Mouse (Mus musculus) lung, embryonic 16.5 days (tissue): ENCODE data around the gene Spc24. TPM values are rescaled to one million over a fixed set of nuclear protein-coding genes. Genes with fewer than 3 reads are reported as not detected.

Experiments used
- ATAC-seq: fragments of 200-750 bp; cut with Nextera tagmentation; 2 replicates; pipeline ENCODE4 v1.8.0; 2017; ENCODE audit warnings: low read depth, mild to moderate bottlenecking, moderate library complexity
- H3K27ac ChIP-seq: fragments of 300-500 bp; sonication (generic); 2 replicates; pipeline ENCODE4 v1.5.1; 2014; ENCODE audit warnings: mild to moderate bottlenecking, control low read depth, low read length
- H3K27me3 ChIP-seq: fragments of 300-500 bp; sonication (generic); 2 replicates; pipeline ENCODE4 v1.6.1; 2014; ENCODE audit warnings: low read depth, low read length, mixed read lengths; ENCODE audit not compliant: control insufficient read depth, insufficient read depth
- H3K36me3 ChIP-seq: fragments of 300-500 bp; sonication (generic); 2 replicates; pipeline ENCODE4 v1.6.1; 2014; ENCODE audit warnings: low read length; ENCODE audit not compliant: control insufficient read depth, insufficient read depth
- H3K4me1 ChIP-seq: fragments of 300-500 bp; sonication (generic); replicated peaks from 2 replicates; pipeline ENCODE4 v1.6.1; 2014; ENCODE audit warnings: low read length, mixed read lengths; ENCODE audit not compliant: control insufficient read depth, insufficient read depth
- H3K4me2 ChIP-seq: fragments of 300-500 bp; sonication (generic); 2 replicates; pipeline ENCODE4 v1.6.1; 2014; ENCODE audit warnings: low read depth, low read length, control low read depth
- H3K4me3 ChIP-seq: fragments of 300-500 bp; sonication (generic); 2 replicates; pipeline ENCODE4 v1.5.1; 2014; ENCODE audit warnings: mild to moderate bottlenecking, low read length, control low read depth
- H3K9ac ChIP-seq: fragments of 300-500 bp; sonication (generic); 2 replicates; pipeline ENCODE4 v1.6.1; 2014; ENCODE audit warnings: low read length, control low read depth
- H3K9me3 ChIP-seq: fragments of 300-500 bp; sonication (generic); 2 replicates; pipeline ENCODE4 v1.6.1; 2016; ENCODE audit warnings: low read length; ENCODE audit not compliant: control insufficient read depth
- WGBS: fragments of 180-500 bp; shearing (Covaris S2); extraction: QIAGEN DNeasy Blood & Tissue Kit; methylation state at CpG from one replicate; pipeline ENCODE4 v1.1.7; 2014; 5-methylcytosine and 5-hydroxymethylcytosine counted together
- polyA plus RNA-seq: library from polyadenylated mRNA; unstranded; fragments of >200 nt; fragmentation: Nextera tagmentation; extraction: Ambion mirVana; gene quantifications from 2 replicates; pipeline ENCODE4 v1.2.1, GENCODE M21; 2015

Spc24 gene
- polyA plus RNA-seq, 1 experiment from 2014 or later, result 134 TPM

GRCm38 (mm10) chr9:21741514-21741913 is 18.6 kb downstream of the Spc24 start:
- Histone ChIP-seq H3K36me3 (peaks cover 68% of the 10 kb centered on the region), H3K4me2 (no peak overlapping the region), H3K4me3 (no peak overlapping the region), H3K4me1 (no peaks in the 10 kb centered on the region; the same call in 1 of the 2 replicates), H3K27ac (no peak overlapping the region), H3K9me3 (no peaks in the 10 kb centered on the region), H3K9ac (no peak overlapping the region), H3K27me3 (no peaks in the 10 kb centered on the region)
- 96% methylated on average over 11 of the region's 11 CpGs for WGBS
- ATAC-seq, result no peak

- Histone ChIP-seq H3K27me3 (no peaks in the 10 kb centered on the region), H3K4me1 (peaks cover 2% of the 10 kb centered on the region; the same call in 1 of the 2 replicates), H3K9ac (no peak overlapping the region), H3K4me3 (no peak overlapping the region), H3K36me3 (peaks cover 59% of the 10 kb centered on the region), H3K9me3 (no peaks in the 10 kb centered on the region), H3K4me2 (no peak overlapping the region), H3K27ac (no peak overlapping the region)
- no peak for ATAC-seq
- WGBS, result 94% methylated on average over 14 of the region's 14 CpGs
Observed at GRCm38 (mm10) chr9:21740427-21740826, 19.7 kb downstream of the Spc24 start.

GRCm38 (mm10) chr9:21738776-21739175 is 21.3 kb downstream of the Spc24 start:
- no peaks in the 10 kb centered on the region for H3K9me3 ChIP-seq
- WGBS, result 77% methylated on average over 7 of the region's 7 CpGs
- H3K27ac ChIP-seq, result no peak overlapping the region
- no peaks in the 10 kb centered on the region for H3K27me3 ChIP-seq
- H3K9ac ChIP-seq, result no peak overlapping the region
- ATAC-seq, result no peak
- peaks cover 67% of the 10 kb centered on the region for H3K36me3 ChIP-seq
- H3K4me1 ChIP-seq, result peaks cover 2% of the 10 kb centered on the region; the same call in 1 of the 2 replicates
- H3K4me3 ChIP-seq, result no peak overlapping the region
- H3K4me2 ChIP-seq, result no peak overlapping the region

- Histone ChIP-seq H3K9me3 (no peaks in the 10 kb centered on the region), H3K27me3 (no peaks in the 10 kb centered on the region), H3K27ac (no peak overlapping the region), H3K9ac (no peak overlapping the region), H3K36me3 (peaks cover 71% of the 10 kb centered on the region), H3K4me2 (no peak overlapping the region), H3K4me3 (no peak overlapping the region), H3K4me1 (peaks cover 2% of the 10 kb centered on the region; the same call in 1 of the 2 replicates)
- no peak for ATAC-seq
- 87% methylated on average over 10 of the region's 10 CpGs for WGBS
Observed at GRCm38 (mm10) chr9:21737188-21737587, 22.9 kb downstream of the Spc24 start.

- Histone ChIP-seq H3K27me3 (no peaks in the 10 kb centered on the region), H3K9me3 (no peaks in the 10 kb centered on the region), H3K9ac (no peak overlapping the region), H3K27ac (peak overlapping the region; percentile 45; the same call in 1 of the 2 replicates), H3K4me2 (no peak overlapping the region), H3K36me3 (peaks cover 70% of the 10 kb centered on the region), H3K4me3 (no peak overlapping the region), H3K4me1 (peaks cover 2% of the 10 kb centered on the region; the same call in 1 of the 2 replicates)
- ATAC-seq, result peak; percentile 73
- WGBS, result 22% methylated on average over 3 of the region's 3 CpGs
Observed at GRCm38 (mm10) chr9:21736580-21736979, 23.5 kb downstream of the Spc24 start.

GRCm38 (mm10) chr9:21735126-21735525 is 25.0 kb downstream of the Spc24 start:
- Histone ChIP-seq H3K27me3 (no peaks in the 10 kb centered on the region), H3K4me2 (no peak overlapping the region)
- no peak for ATAC-seq

GRCm38 (mm10) chr9:21733989-21734388 is 26.1 kb downstream of the Spc24 start:
- 83% methylated on average over 7 of the region's 7 CpGs for WGBS
- H3K9me3 ChIP-seq, result no peaks in the 10 kb centered on the region
- no peaks in the 10 kb centered on the region for H3K27me3 ChIP-seq
- ATAC-seq, result no peak
- no peak overlapping the region for H3K27ac ChIP-seq
- no peak overlapping the region for H3K4me2 ChIP-seq
- peaks cover 6% of the 10 kb centered on the region; the same call in 1 of the 2 replicates for H3K4me1 ChIP-seq
- no peak overlapping the region for H3K9ac ChIP-seq
- H3K4me3 ChIP-seq, result no peak overlapping the region
- peaks cover 52% of the 10 kb centered on the region for H3K36me3 ChIP-seq

More at GRCm38 (mm10) chr9:21735126-21735525, 25.0 kb downstream of the Spc24 start:
- H3K36me3 ChIP-seq, result peaks cover 63% of the 10 kb centered on the region
- H3K9me3 ChIP-seq, result no peaks in the 10 kb centered on the region
- H3K4me3 ChIP-seq, result no peak overlapping the region
- 92% methylated on average over 14 of the region's 14 CpGs for WGBS
- peaks cover 2% of the 10 kb centered on the region; the same call in 1 of the 2 replicates for H3K4me1 ChIP-seq
- no peak overlapping the region for H3K9ac ChIP-seq
- no peak overlapping the region for H3K27ac ChIP-seq

GRCm38 (mm10) chr9:21733446-21733845 is 26.7 kb downstream of the Spc24 start:
- H3K9ac ChIP-seq, result no peak overlapping the region

GRCm38 (mm10) chr9:21732288-21732687 is 27.8 kb downstream of the Spc24 start:
- no peak overlapping the region for H3K4me2 ChIP-seq

More at GRCm38 (mm10) chr9:21733446-21733845, 26.7 kb downstream of the Spc24 start:
- Histone ChIP-seq H3K4me1 (peaks cover 7% of the 10 kb centered on the region; the same call in 1 of the 2 replicates), H3K36me3 (peaks cover 47% of the 10 kb centered on the region), H3K4me2 (no peak overlapping the region), H3K27ac (no peak overlapping the region), H3K9me3 (no peaks in the 10 kb centered on the region), H3K27me3 (no peaks in the 10 kb centered on the region), H3K4me3 (no peak overlapping the region)
- ATAC-seq, result no peak
- WGBS, result 92% methylated on average over 17 of the region's 17 CpGs

More at GRCm38 (mm10) chr9:21732288-21732687, 27.8 kb downstream of the Spc24 start:
- Histone ChIP-seq H3K4me3 (no peak overlapping the region), H3K36me3 (peaks cover 37% of the 10 kb centered on the region), H3K27ac (no peak overlapping the region), H3K4me1 (peaks cover 7% of the 10 kb centered on the region; the same call in 1 of the 2 replicates), H3K9me3 (no peaks in the 10 kb centered on the region), H3K27me3 (no peaks in the 10 kb centered on the region), H3K9ac (no peak overlapping the region)
- ATAC-seq, result no peak
- 92% methylated on average over 9 of the region's 9 CpGs for WGBS
